Mouse (Mus musculus) kidney, adult 10 weeks (tissue): ENCODE data around the gene Nxt2. TPM values are rescaled to one million over a fixed set of nuclear protein-coding genes. Genes with fewer than 3 reads are reported as not detected.

ENCODE experiments used
- polyA plus RNA-seq: library from polyadenylated mRNA; stranded (reverse); fragments of 350-450 nt; fragmentation: Illumina TruSeq; extraction: RNeasy Lipid Tissue Mini Kit (QIAGEN cat#74804); gene quantifications from one replicate; pipeline ENCODE4 v1.2.3, GENCODE M21; 2014; ENCODE audit warnings: low read depth, low replicate concordance

Nxt2 gene
- polyA plus RNA-seq = 239 TPM

DNA sequence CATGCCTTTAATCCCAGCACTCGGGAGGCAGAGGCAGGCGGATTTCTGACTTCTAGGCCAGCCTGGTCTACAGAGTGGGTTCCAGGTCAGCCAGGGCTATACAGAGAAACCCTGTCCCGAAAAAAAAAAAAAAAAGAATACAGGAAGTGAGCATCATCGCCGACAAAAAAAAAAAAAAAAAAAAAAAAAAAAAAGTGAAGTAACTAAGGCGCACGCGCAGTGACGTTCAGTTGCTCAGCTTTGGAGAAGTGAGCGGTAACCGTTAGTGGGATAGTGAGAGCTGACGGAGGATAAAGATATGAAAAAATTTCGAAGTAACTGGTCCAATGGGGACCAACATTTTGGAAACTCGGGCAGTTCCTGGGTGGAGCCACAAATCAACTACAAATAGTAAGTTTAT, at the start of gene Nxt2:
Gene Nxt2, plus strand, starts transcription at position 229 of the 400 bp plus-strand sequence.

DNA sequence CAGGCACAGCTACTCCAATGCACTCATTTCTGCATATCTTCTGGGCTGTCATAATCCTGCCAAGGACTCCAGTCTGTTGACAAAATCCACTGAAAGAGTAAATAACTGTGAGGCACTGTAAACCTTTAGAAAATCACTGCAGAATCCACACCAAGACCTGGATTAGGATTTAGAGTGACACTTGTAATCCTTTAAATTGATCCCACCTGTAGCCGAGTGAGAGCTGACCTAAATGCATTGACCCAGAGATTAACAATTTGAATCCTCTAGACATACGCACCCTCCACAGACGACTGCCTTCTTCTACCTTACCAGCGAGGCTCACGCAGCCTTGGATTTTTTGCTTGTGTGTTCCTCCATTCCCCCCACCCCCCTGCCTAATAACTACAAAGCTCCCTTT, 29.7 kb upstream of the Nxt2 start, which contains the start of gene Gucy2f:
Gene Gucy2f, minus strand, starts transcription at position 101 of the 400 bp plus-strand sequence.

Other genes with a start within 250 kb of the Nxt2 start
- 0.24 TPM for gene Gucy2f, start 29.8 kb upstream of the Nxt2 start, polyA plus RNA-seq
- 0.57 TPM for gene Kcne1l, start 79.5 kb downstream of the Nxt2 start, polyA plus RNA-seq
- gene Acsl4, start 163.8 kb downstream of the Nxt2 start, polyA plus RNA-seq = 109 TPM